Mouse (Mus musculus) bone marrow, adult 2 months (tissue): ENCODE data around the gene Tnfrsf13b.

ENCODE experiments used
- CTCF ChIP-seq: fragments of 200-500 bp; IDR thresholded peaks from 2 replicates; pipeline ENCODE4 v1.5.1; 2011; ENCODE audit warnings: low read length, control low read depth; ENCODE audit not compliant: control insufficient read depth, insufficient read depth
- POLR2A ChIP-seq: fragments of 200-500 bp; IDR thresholded peaks from 2 replicates; pipeline ENCODE4 v1.6.1; 2011; ENCODE audit warnings: low read depth, mild to moderate bottlenecking, control low read depth, low read length, borderline replicate concordance; ENCODE audit not compliant: control insufficient read depth

- TF ChIP-seq CTCF (no peak), POLR2A (no peak)
Observed at GRCm38 (mm10) chr11:61170184-61170583, 43.6 kb downstream of the Tnfrsf13b start.
